Mouse (Mus musculus) layer of hippocampus, adult 11-12 months (tissue): ENCODE data around the gene Tmprss7.

Experiments
- DNase-seq: peaks from one replicate; pipeline ENCODE4 v3.0.0; 2022; ENCODE audit warnings: low spot score

Tmprss7 gene

GRCm38 (mm10) chr16:45693558-45693957 is at the start of gene Tmprss7:
TSS of gene Tmprss7 (minus strand) at chr16:45693658.
- DNase-seq = no peak

- DNase-seq = peak; percentile 96
Measured at GRCm38 (mm10) chr16:45742615-45743476, 49.4 kb upstream of the Tmprss7 start, which contains the start of gene Abhd10. TSS of gene Abhd10 (minus strand) at chr16:45742955.

DNA sequence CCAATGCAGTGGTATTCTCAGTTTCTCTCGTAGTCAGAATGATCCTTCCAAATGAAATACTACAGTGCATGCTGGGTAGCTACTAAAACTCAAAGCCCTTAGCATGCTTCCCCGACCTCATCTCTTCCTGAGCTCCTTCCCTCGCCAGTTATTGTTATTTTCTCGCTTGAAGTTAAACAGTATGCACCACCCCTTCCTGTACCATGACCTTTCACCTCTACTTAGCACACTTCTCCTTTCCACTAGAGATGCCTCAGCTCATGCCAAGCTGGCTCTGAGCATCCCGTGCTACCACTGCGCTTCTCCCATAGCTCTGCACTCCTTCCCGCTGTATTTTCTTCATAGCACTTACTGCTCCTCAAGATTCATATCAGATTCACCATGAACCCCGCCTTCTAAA is 44.4 kb upstream of the Tmprss7 start:
- no peak for DNase-seq

DNA sequence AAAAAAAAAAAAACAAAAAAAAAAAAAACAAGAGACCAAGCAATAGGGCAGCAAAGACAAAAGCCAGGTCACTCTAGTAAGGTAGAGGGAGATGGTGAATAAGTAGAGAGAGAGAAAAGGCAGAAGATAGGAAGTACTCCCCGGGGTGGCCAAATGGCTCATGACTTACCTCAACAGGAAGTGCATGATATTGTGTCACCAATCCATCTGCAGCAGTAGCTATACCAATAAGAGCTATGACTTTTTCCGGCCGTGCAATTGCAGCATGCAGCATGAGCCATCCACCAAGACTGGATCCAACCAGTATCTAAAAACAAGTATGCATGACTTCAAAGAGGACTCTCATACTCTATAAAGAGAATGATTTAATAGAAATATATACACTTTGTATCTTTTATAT is 43.3 kb upstream of the Tmprss7 start:
- no peak for DNase-seq

DNA sequence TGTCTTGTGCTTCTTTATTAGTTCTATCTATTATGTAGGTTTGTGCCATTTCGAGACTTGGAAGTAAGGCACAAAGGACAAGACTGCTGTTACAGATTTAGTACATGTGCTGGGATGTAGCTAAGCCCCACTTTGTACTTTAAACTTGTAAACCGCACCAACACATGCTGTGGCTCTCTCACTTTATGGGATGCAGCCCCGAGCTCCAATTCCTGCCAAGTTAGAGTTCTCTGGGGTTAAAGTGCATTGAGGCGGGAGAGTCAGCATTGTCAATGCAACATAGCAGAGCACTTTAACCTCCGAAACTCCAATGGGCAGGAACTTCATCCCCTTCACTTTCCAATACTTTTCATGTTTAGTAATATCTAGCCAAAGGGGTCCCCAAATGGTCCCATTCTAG is 35.7 kb upstream of the Tmprss7 start:
- no peak for DNase-seq

DNA sequence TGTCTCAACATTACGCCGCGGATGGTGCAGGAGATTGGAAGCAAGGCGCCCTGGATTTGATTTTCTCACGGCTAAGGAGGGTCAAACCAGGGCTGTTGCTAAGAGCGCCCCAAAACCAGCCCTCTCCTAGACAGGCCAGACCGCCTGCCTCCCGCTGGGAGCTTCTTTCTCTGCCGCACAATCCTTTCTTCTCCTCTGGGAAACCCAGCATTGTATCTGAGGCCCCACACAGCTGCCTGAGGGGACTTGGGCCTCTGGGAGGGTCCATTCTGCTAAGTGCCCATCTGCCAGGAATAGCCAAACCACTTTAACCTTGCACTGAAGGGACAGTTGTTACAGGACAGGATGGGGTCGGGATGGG is 31.3 kb upstream of the Tmprss7 start:
- DNase-seq = peak; percentile 38

GRCm38 (mm10) chr16:45724061-45724741 is 30.7 kb upstream of the Tmprss7 start, which contains the start of gene Tagln3:
TSS of gene Tagln3 (minus strand) at chr16:45724608.
- peak; percentile 71 for DNase-seq

- no peak for DNase-seq
Measured at GRCm38 (mm10) chr16:45723172-45723901, 29.9 kb upstream of the Tmprss7 start.

GRCm38 (mm10) chr16:45722460-45722951 is 29.0 kb upstream of the Tmprss7 start:
- DNase-seq = peak; percentile 47

- DNase-seq = no peak
Measured at GRCm38 (mm10) chr16:45720022-45720630, 26.7 kb upstream of the Tmprss7 start.

DNA sequence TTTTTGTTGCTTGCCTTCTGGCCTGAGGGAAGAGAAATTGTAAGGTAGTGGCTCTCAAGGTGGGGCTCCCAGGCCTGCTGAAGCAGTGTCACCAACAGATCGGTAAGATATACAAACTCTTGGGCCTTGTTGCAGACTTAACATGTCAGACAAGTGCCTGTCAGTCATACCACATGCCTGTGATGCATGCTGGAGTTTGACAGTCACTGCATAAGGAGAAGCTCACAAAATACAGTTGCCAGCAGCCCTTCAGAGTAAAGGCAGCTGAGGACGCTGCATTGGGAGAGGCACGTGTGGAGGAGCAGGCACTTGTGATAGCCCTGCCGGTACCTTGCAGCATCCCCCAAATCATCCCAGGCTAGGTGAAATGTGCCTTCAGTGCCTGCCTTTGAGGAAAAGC is 24.8 kb upstream of the Tmprss7 start:
- no peak for DNase-seq

DNA sequence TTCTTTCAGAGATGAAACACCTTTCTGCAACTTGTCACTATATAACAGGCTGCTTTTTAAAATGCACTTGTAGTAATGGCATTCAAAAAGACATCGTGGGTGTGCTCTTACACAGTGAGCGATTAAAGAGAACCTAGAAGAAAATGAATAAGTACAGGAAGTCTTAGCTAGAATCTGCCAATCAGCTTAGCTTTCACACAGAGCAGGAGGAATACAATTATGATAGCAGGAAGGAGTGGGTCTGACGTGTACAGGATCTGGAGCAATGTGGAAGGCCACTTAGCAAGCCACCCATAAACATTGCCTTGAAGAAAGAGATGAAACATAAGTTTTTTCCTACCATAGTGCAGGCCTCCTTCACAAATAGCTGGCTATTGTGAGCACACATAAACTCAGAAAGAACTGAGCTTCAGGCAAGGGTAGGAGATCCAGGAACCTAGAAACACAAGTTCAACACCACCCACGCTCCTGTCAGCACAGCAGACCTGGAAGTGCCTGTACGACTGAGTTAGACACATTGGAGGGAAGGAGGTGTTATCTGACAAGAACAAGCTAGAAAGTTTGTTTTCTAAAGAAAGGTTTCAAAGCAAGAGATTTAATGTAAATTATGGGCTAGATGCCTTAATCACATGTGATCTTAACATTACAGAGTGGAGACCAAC is 21.2 kb upstream of the Tmprss7 start:
- no peak for DNase-seq

DNA sequence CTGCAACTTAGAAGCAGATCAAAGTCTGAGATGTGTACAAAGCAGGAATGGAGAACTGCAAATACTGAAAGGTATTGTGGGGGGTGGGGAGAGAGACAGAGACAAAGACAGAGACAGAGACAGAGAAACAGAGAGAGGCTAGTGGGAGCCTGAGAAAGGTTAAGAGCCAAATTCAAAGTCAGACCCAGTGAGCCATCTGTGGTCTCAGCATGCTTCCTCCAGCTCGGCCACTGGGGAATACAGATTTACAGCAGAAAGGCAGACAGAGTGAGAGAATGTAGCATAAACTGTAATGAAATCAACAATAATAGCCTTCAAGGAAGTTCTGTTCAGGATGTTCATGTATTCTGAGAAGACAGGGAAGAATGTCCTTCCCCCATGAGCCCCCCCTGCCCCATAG is 20.4 kb upstream of the Tmprss7 start:
- DNase-seq = no peak

DNA sequence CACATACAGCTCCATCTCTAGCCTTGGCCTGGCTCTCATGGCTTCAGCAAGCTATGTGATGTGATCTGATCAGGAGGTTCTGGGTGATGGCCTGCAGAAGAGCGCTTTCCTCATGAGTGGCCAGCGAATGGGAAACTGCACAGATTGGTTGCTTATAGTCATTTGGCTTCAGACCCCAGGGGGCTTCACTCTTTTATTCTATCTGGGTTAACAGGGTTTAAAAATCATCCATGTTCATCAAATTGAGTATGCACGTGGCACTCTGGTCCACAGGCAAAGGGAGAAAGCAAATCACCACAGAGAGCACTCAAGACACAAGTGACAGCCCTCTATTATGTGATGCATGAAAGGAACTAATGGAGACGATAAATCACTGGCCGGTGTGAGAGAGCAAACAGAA is 19.8 kb upstream of the Tmprss7 start:
- DNase-seq = no peak

DNA sequence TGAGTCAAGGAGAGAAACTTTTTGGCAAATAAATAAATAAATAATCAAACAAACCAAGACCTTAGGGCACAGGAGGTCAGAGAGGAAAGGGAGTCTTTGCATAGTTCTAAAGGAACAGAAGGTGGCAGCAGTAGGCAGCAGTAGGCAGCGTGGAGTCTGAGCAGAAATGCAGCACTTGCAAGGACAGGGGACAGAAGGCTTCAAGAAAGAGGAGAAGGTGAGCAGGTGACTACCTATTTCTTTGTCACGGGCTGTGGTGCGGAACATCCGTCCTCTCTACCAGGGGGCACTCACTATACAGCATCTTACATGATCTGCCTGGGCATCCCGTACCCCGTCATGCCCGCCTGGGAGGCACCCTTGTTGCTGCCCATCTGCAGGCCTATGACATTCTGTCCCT is 17.8 kb upstream of the Tmprss7 start:
- DNase-seq = no peak

DNA sequence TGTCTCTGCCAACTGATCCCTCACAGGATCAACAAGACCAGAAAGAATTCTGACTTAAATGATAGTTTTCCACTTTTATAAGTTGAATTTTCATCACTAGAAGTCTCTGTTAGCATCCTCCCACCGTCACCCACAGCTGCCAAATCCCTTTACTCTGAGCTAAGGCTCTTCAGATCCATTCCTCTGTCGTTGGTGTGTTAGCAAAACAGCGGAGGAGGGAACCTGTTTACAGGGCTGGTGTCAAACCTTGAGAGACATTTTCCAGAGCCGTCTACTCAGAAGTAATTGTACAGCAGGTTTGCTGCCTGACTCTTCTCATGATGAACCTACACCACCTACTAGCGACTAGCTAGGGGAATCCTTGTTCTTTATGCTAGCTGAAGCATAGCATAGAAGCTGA is 5.8 kb upstream of the Tmprss7 start:
- DNase-seq = no peak

DNA sequence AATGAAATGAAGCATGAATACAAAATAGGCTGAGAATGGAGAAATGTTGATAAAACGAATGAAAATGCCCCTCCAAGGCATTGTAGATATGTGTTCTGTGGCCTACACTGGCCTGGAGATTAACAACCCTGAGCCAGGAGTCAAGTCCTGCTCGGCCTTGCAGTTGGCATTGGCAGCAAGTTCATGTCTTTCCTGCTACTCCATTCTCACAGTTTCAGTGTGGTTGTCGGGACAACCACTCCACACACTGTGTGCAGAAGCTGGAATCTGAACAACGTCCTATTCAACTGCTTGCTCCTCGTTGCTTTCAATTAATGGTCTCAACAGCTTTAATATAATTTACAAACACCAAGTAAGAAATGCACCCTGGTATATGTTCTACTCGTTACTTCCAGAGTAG is 4.5 kb upstream of the Tmprss7 start:
- DNase-seq = no peak

GRCm38 (mm10) chr16:45695445-45696160 is 2.1 kb upstream of the Tmprss7 start:
- no peak for DNase-seq

- DNase-seq = no peak
Measured at GRCm38 (mm10) chr16:45692851-45693250, 607 bp downstream of the Tmprss7 start.

- peak; percentile 31 for DNase-seq
Measured at GRCm38 (mm10) chr16:45690178-45690577, 3.3 kb downstream of the Tmprss7 start.

DNA sequence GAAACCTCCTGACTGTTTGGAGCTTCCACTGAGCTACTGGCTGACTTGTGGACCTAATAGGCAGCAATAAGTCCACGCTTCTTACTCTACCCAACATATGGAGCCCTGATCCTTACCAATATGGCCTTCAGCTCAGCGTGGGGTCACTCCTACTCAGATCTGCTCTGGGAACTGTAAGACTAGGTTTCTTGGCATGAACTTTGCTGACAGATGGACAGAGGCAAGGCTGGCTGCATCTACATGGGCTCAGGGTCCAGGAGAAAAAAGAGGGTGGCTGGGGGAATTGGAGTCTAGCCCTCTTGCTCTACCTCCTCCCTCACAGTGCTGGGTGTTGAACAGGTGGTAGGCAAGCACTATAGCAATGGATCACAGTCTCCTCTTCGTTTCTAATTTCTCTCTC is 6.6 kb downstream of the Tmprss7 start:
- DNase-seq = peak; percentile 12
